Mouse (Mus musculus) layer of hippocampus, adult 8-10 months (tissue): Measurements from ENCODE around the gene Mettl16. TPM values are rescaled to one million over a fixed set of nuclear protein-coding genes. Genes with fewer than 3 reads are reported as not detected.
"Not testable (repeated sequence)": the region's sequence is repeated elsewhere in the genome, so short reads cannot be mapped to it uniquely, and the experiment has no call there.

Source experiments
- DNase-seq, 2 experiments: peaks; one replicate each; pipeline ENCODE4 v3.0.0; 2022; ENCODE audit warnings: low spot score in 2 of 2
- total RNA-seq, 4 experiments: library from RNA; stranded (reverse); gene quantifications; 2 replicates each; pipeline ENCODE4 v1.2.4; 2022

The Mettl16 gene
- total RNA-seq, 4 experiments from 2014 or later = 23.4 to 33.0 (median 30.0) TPM

DNA sequence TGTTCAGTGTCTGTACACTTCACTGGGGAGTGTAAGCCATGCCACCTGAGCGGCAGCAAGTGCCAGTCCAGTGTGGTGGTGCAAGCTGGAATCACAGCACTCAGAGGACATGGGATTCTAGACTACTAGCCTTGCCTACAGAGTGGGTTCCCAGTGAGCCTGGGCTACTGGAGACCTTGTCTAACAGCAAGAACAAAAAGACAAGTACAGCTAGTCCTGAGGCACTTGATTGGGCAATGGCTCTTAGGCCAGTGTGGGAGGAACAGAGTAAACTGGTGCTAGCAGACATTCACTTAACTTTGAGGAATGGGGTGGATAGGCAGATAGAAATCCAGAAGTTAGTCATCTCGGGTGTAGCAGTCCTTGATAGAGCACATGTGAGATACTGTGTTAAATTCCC, 1.8 kb downstream of the Mettl16 start:
- no peak for DNase-seq

DNA sequence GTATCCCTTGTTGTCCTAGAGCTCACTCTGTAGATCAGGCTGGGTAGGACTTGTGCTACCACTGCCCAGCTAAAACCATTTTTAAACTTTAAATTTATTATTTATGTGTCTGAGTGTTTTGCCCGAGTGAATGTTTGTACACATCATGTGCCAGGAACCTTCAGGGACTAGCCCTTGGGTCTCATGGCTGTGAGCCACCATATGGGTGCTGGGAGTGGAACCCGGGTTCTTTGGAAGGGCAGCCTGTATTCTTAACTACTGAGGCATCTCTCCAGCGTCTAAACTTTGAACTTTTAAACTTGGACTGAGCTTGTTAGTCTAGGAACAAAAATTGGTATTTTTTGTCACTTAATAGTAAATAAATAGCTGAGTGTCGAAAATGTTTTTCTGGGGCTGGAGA, 22.2 kb downstream of the Mettl16 start:
- DNase-seq = no peak

DNA sequence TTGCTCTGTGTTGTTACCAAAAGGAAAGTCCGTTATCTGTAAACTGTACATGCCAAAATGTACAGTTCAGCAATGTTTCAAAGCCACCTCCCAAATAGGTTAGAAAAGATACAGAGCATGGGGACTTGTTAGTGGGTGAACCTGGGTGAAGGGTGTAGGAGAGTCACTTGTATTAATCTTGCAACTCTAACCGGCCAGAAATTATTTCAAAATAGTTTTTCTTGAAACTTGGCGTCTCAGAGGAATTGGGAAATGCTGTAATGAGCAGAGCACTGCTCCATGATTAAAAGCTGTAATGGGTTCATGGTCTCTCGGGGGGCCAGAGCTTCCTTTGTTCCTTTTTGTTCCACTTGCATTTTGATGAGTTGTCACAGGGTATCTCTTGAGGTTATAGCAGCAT, 30.0 kb downstream of the Mettl16 start:
- no peak for DNase-seq

GRCm38 (mm10) chr11:74804081-74804627, 33.5 kb downstream of the Mettl16 start:
- DNase-seq = no peak

- DNase-seq = no peak
Measured at GRCm38 (mm10) chr11:74807246-74807882, 36.7 kb downstream of the Mettl16 start.

DNA sequence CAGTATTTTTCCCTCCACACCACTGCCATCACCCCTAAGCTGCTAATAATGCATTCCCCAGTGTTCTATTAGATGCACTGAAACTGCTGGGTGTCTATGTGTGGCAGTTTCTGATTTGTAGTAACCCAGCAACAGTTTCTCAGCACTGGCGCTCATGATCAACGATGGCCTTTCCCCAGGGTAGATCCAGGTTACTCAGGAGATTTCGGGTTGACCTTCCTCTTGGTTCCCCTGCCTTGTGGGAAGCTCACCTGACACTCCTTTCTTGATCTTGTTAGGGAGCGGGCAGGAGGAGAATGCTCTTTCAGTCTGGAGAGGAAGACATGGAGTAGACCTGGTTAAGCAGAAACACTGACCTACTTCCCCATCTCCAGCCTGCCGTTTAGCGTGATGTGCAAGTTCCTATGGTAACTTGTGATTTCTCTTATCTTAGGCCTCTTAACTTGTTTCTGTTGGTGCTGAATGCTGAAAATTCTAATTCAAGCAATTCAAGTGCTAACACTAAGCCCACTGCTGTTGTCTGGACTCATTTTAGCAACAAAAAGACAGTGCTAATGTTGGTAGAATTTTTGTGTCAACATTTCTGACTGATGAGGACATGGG, 37.7 kb downstream of the Mettl16 start:
- no peak for DNase-seq

DNA sequence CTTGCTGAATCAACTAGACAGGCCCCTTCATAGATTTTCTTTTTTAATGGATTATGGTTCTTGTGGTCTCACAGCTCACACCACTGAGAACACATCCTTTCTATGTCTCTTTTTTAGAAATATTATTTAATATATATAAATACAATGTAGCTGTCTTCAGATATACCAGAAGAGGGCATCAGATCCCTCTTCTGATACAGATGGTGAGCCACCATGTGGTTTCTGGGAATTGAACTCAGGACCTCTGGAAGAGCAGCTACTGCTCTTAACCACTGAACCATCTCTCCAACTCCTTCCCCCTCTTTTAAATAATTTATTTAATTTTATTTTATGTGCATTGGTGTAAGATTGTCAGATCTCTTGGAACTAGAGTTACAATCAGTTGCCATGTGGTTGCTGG, 39.5 kb downstream of the Mettl16 start:
- DNase-seq = no peak

DNA sequence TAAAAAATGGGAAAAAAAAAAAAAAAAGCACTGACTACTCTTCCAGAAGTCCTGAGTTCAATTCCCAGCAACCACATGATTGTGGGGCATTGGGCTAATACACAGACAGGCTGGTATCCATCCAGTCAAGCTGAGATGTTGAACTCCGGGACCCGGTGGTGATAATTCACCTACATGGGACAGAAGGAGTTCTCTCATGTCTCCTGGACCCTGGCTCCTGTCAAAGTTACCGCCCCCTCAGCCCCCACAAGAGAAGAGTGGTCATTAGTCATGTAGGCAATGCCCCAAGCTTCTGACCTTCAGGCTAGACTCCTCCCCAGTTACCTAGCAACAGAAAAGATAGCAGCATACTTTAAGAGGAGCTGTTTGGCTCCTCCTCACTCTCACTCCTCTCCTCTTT, 40.4 kb downstream of the Mettl16 start:
- not testable (repeated sequence) for DNase-seq

DNA sequence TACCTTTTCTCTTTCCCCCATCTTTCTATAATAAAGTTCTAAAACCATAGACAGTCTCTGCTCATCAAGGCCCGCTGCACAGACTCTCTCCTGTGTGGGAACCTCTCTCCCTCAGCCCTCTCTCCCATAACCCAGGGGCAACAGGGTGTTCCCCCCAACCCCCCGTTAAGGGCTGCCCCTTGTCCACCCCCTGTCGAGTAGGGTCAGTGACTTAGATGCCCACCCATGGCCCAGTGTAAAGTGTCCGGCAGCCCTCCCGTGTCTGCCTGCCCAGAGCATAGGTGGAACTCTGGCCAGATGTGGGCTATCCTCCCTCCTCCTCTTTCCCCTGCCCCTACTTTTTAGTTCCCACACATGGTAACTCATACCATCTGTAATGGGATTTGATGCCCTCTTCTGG, 40.9 kb downstream of the Mettl16 start:
- no peak for DNase-seq

DNA sequence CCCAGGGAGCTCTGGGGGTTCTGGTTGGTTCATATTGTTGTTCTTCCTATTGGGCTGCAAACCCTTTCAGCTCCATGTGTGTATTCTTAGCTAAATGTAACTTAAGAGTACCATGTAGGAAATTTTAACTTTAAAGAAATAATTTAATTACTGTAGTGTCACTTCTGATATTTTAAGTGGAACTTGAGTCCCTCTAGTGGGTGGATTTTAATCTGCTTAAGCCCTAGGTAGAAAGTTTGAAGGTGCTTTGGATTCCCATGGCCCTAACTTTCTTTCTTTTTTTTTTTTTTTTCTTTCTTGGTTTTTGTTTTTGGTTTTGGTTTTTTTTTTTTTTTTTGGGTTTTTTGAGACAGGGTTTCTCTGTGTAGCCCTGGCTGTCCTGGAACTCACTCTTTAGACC, 45.2 kb downstream of the Mettl16 start:
- no peak for DNase-seq

- DNase-seq = no peak
Measured at GRCm38 (mm10) chr11:74820921-74821320, 50.3 kb downstream of the Mettl16 start.

DNA sequence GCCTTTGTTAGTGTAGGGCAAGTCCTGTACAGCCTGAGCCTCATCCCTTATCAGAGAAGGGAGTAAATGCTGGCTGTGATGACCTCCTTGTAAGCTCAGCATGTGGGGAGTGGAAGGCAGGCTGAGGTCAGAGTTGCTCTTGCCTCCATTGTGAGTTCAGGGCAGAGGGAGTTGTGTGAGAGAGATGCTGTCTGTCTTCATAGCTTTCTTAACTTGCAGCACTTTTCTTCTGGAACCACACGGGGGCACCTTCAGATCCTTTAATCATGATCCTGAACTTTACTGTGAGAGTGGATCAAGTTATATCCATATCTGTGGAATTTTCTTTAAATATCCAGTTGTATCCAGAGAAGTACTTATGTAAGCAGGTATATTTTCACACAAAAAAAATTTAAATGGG, 50.8 kb downstream of the Mettl16 start:
- DNase-seq = peak in 1 of 2 experiments; percentile 23

DNA sequence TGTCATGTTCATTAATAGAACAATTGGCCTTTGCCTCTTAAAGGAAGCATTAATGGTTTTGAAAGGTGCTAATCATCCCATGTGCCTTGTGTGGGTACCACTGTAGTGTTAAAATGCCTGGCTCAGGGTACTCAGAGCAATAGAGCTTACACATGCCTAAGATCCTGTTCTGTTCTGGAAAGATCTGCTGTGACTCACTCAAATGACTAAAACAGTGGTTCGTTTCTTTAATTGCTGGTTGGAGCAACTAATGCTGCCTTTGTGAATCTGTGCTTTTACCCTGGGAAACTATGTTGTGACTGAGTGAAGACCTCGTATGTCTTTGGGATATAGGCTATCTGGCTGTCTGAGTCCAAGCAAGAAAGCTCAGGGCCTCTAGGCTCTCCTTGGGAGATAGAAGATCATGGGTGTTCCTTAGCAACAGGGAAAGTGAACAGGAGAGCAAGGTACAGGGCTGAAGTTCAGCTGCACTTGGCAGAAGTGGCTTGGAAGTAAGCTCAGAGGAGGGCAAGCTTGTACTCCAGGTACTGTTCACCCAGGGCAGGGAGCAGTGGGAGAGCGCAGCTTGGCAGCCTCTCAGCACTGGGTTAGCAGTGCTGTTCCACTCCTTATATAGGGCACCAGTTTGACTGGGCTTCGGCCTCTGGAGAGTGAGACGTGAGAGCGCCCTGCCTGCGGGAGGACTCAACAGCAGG, 52.3 kb downstream of the Mettl16 start:
- no peak for DNase-seq

- DNase-seq = no peak
Measured at GRCm38 (mm10) chr11:74826151-74826550, 55.5 kb downstream of the Mettl16 start.

GRCm38 (mm10) chr11:74826702-74827101, 56.1 kb downstream of the Mettl16 start:
- DNase-seq = no peak

GRCm38 (mm10) chr11:74827791-74828403, 57.3 kb downstream of the Mettl16 start:
- no peak for DNase-seq

DNA sequence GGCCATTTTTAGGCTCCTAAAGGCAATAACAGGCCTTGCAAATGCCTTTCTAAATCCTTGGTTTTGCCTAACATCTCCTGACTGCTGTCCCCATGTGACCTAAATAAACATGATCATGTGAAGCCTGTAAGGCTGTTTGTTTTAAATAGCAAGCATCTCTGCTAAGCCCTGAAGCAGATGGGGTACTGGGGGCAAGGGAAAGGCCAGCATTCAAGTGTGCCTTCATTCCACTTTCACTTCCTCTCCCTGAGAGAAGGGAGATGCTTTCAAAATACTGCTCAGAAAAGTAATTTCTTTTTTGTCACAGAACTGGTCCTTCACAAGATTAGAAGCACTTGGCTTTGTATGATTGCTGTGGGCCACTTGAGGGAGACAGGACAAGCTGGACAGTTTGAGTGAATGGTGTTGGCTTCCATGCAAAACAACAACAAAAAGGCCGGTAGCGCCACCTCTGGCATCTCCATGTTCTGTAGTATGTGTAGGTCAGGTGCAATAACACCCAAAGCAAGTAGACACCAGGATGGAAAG, 57.8 kb downstream of the Mettl16 start:
- DNase-seq = no peak

DNA sequence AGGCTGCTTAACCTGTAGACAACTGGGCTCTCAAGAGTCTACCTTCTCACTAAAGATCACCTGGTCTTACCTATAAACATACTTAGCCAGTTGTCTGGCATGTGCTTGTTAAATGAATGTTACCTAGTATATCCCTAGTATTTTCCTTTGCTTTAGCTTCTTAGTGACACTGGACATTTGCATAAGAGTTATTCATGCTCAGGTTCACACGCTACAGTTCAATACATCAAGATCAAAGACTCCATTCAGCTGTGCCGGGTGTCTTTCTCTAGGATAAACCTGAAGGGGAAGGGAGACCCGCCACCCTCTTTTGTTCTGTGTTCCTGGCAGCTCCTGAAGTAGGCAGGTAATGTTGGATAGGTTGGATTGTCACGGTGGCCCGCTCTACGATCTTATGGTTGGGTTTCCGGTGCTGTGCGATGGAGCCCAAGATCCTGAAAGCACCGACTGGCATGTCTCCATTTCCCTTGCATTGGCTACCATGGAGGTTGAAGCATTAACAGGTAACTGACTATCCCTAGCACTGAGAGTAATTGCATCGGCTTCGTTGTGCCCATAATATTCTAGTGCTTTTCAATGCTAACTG, 58.4 kb downstream of the Mettl16 start:
- no peak for DNase-seq

- DNase-seq = peak in 1 of 2 experiments; percentile 67
Measured at GRCm38 (mm10) chr11:74829812-74830211, 59.2 kb downstream of the Mettl16 start.

- peak; percentile 99 for DNase-seq
Measured at GRCm38 (mm10) chr11:74830256-74831161, 59.9 kb downstream of the Mettl16 start, which contains the start of gene Mnt. Mnt (plus strand) TSS chr11:74830920.
